Mouse (Mus musculus) common myeloid progenitor, adult 5-6 weeks (primary cell): ENCODE results near the gene Phka1. TPM values are rescaled to one million over a fixed set of nuclear protein-coding genes. Genes with fewer than 3 reads are reported as not detected.
A peak's percentile ranks its signal among the peaks of the same experiment; 100 is the strongest.
"Not testable (repeated sequence)": the region's sequence is repeated elsewhere in the genome, so short reads cannot be mapped to it uniquely, and the experiment has no call there.

ENCODE experiments used
- ATAC-seq: replicated peaks from 2 replicates; pipeline ENCODE4 v1.8.0; 2016; ENCODE audit warnings: low read depth, mild to moderate bottlenecking, moderate TSS enrichment, inconsistent platforms; ENCODE audit not compliant: poor library complexity, severe bottlenecking
- total RNA-seq: library from RNA; stranded (forward); fragments of 200-1000, 187-1606 nt; gene quantifications from 2 replicates; pipeline ENCODE4 v1.2.3, GENCODE M21; 2017

Gene Phka1
- total RNA-seq: 3.1 and 3.3 TPM in 2 replicates

GRCm38 (mm10) chrX:102643823-102644572 is at the start of gene Phka1:
Phka1 (minus strand) TSS chrX:102644246.
- ATAC-seq: peak; percentile 96

- peak; percentile 50; the same call in 1 of the 2 replicates for ATAC-seq
Measured at GRCm38 (mm10) chrX:102689252-102689651, 45.2 kb upstream of the Phka1 start.

GRCm38 (mm10) chrX:102686872-102687271 is 42.8 kb upstream of the Phka1 start, which contains the start of gene Gm3880:
Gm3880 (minus strand) TSS chrX:102686972.
- not testable (repeated sequence) for ATAC-seq

GRCm38 (mm10) chrX:102684706-102685105 is 40.7 kb upstream of the Phka1 start:
- not testable (repeated sequence) for ATAC-seq

GRCm38 (mm10) chrX:102666641-102667040 is 22.6 kb upstream of the Phka1 start:
- no peak for ATAC-seq

GRCm38 (mm10) chrX:102660712-102661111 is 16.7 kb upstream of the Phka1 start:
- ATAC-seq: peak; percentile 52; the same call in 1 of the 2 replicates

- no peak for ATAC-seq
Measured at GRCm38 (mm10) chrX:102645691-102646090, 1.6 kb upstream of the Phka1 start.

GRCm38 (mm10) chrX:102645146-102645545 is 1.1 kb upstream of the Phka1 start:
- no peak for ATAC-seq

- peak; percentile 82 for ATAC-seq
Measured at GRCm38 (mm10) chrX:102644573-102644951, 516 bp upstream of the Phka1 start.

GRCm38 (mm10) chrX:102601269-102601668 is 42.8 kb downstream of the Phka1 start:
- ATAC-seq: peak; percentile 63

- no peak for ATAC-seq
Measured at GRCm38 (mm10) chrX:102588560-102588959, 55.5 kb downstream of the Phka1 start.

- no peak for ATAC-seq
Measured at GRCm38 (mm10) chrX:102571186-102571585, 72.9 kb downstream of the Phka1 start.

- no peak for ATAC-seq
Measured at GRCm38 (mm10) chrX:102556906-102557305, 87.1 kb downstream of the Phka1 start.

GRCm38 (mm10) chrX:102509205-102509604 is 134.8 kb downstream of the Phka1 start:
- no peak for ATAC-seq

- ATAC-seq: peak; percentile 99
Measured at GRCm38 (mm10) chrX:102504644-102505481, 139.2 kb downstream of the Phka1 start, which contains the start of gene Hdac8. Hdac8 (minus strand) TSS chrX:102505359.

- ATAC-seq: no peak
Measured at GRCm38 (mm10) chrX:102504179-102504578, 139.9 kb downstream of the Phka1 start.

GRCm38 (mm10) chrX:102493992-102494730 is 149.9 kb downstream of the Phka1 start:
- no peak; the same call in 1 of the 2 replicates for ATAC-seq

GRCm38 (mm10) chrX:102485575-102485974 is 158.5 kb downstream of the Phka1 start:
- no peak for ATAC-seq

GRCm38 (mm10) chrX:102479665-102480064 is 164.4 kb downstream of the Phka1 start:
- ATAC-seq: no peak

GRCm38 (mm10) chrX:102478965-102479364 is 165.1 kb downstream of the Phka1 start:
- peak; percentile 77; the same call in 1 of the 2 replicates for ATAC-seq
